Mouse (Mus musculus) liver, embryonic 14.5 days (tissue): ENCODE results near the gene Gm42417.

ENCODE experiments used
- CTCF ChIP-seq: IDR thresholded peaks from 2 replicates; pipeline ENCODE4 v1.5.1; 2016; ENCODE audit warnings: antibody characterized with exemption, low read depth, control low read depth
- EP300 ChIP-seq: IDR thresholded peaks from 2 replicates; pipeline ENCODE4 v1.6.1; 2016; ENCODE audit warnings: antibody characterized with exemption, low read depth

- no peak for TF ChIP-seq CTCF
- TF ChIP-seq EP300 = no peak
Measured at GRCm38 (mm10) chr1:36576991-36577675, 37.9 kb upstream of the Gm42417 start.
